ENCODE assay signal across 8 mouse cellular contexts in the genomic region with DNA sequence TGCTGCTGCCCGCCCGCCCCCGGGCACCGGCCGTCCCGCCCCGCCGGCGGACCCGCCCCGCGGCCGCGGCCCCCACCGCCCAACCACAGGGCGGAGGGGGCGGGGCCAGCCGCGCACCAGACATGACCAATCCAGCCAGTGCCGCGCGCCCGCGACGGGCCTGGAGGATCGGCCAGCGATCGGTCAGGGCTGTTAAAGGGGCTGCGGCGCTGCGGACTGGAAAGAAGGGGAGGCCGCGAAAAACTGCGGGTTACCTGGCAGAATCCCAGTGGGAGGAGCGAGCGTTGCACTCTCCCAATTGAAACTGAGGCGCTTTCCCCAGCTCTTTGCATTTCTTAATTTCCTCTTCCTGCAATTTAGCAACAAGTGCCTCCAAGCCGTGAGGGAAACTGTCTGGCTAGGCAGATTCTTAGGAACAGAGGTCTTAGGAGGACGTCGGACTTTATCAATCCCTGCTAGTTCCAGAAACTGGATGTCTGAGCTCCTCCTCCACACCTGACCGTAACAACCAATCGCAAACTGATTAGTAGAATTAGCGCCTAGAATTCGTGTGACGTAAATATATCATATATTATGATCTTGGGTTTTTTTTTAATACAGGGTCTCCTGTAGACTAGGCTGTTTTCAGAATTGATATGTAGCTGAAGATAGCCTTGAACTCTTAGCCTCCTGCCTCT. TPM values are rescaled to one million over a fixed set of nuclear protein-coding genes. Genes with fewer than 3 reads are reported as not detected.
DNase-seq lines count a peak whose midpoint lies in the region; ATAC-seq lines count a peak whose summit lies in the region.

Tex2 (minus strand) TSS at position 463 of the 677 bp plus-strand sequence.

- H3K36me3 ChIP-seq in megakaryocyte, embryonic 14.5 days (replicated peaks; ENCODE audit: low read length), result peaks cover 2% of the 10 kb centered on the region

- H3K9me3 ChIP-seq in megakaryocyte, embryonic 14.5 days, result no peaks in the 10 kb centered on the region

- ATAC-seq in common myeloid progenitor, adult 5-6 weeks (replicated peaks; ENCODE audit: low read depth, poor library complexity, severe bottlenecking), result peak; percentile 82

- H3K4me1 ChIP-seq in megakaryocyte, embryonic 14.5 days, result peaks cover 61% of the 10 kb centered on the region

- peak within 1 kb of the TSS; percentile 93 for H3K4me3 ChIP-seq in megakaryocyte, embryonic 14.5 days (replicated peaks)

- H3K27me3 ChIP-seq in megakaryocyte, embryonic 14.5 days (replicated peaks), result no peaks in the 10 kb centered on the region

- peak; percentile 98 for DNase-seq in ZHBTc4 (ENCODE audit: low read depth, low spot score)
- DNase-seq in gastrocnemius, adult 8-10 months (ENCODE audit: low spot score in 2 of 2), result peak; percentile 97 to 99
- DNase-seq in hindlimb bud, embryonic 11.5 days (ENCODE audit: extremely low spot score, low read depth, low spot score), result peak; percentile 77
- DNase-seq in left cerebral cortex, adult 8-10 months (ENCODE audit: low spot score in 2 of 2), result peak; percentile 90 to 97
- peak; percentile 98 to 99 for DNase-seq in right cerebral cortex, postnatal 10 days (ENCODE audit: low spot score in 2 of 2)
- peak; percentile 95 to 98 for DNase-seq in urinary bladder, postnatal 36 days (ENCODE audit: low spot score in 2 of 2)

RNA-seq across cellular contexts. Expression of gene Tex2, which starts in this region (rescaled TPM):
- 44.1 and 54.8 TPM in 2 replicates for total RNA-seq in common myeloid progenitor, adult 5-6 weeks (2017)
- total RNA-seq in gastrocnemius, adult 8-10 months (2022), result 10 to 100 TPM; 62.9 to 78.3 (median 68.0) TPM
- total RNA-seq in left cerebral cortex, adult 8-10 months (2022), result 100 to 1,000 TPM; 112 to 137 (median 119) TPM
- polyA plus RNA-seq in megakaryocyte, embryonic 14.5 days (2012; ENCODE audit: insufficient read depth, low replicate concordance), result 7.4 TPM in 1 of 2 replicates, not detected in the other

Comparison
In these comparisons a context has a peak if more than half of its experiments do, and no peak if none do; other contexts are left out.
1. Peak in every context shown above with its lines: DNase-seq, ATAC-seq and H3K4me3 ChIP-seq.